Mouse (Mus musculus) midbrain, postnatal 0 days (tissue): Measurements from ENCODE around the gene Cdk17. TPM values are rescaled to one million over a fixed set of nuclear protein-coding genes. Genes with fewer than 3 reads are reported as not detected.

Experiments used
- ATAC-seq: fragments of 200-750 bp; cut with Nextera tagmentation; 2 replicates; pipeline ENCODE4 v1.8.0; 2017; ENCODE audit warnings: moderate number of reproducible peaks, mild to moderate bottlenecking, moderate TSS enrichment, moderate library complexity; ENCODE audit not compliant: low FRiP score
- DNase-seq: peaks from one replicate; pipeline ENCODE4 v3.0.0-alpha.2; 2015; ENCODE audit warnings: low spot score
- H3K27ac ChIP-seq: fragments of 300-500 bp; sonication (generic); 2 replicates; pipeline ENCODE4 v1.5.1; 2014; ENCODE audit warnings: low read depth, mild to moderate bottlenecking, low read length, mixed read lengths
- H3K27me3 ChIP-seq: fragments of 300-500 bp; sonication (generic); 2 replicates; pipeline ENCODE4 v1.6.1; 2014; ENCODE audit warnings: low read length, control low read depth, mixed read lengths; ENCODE audit not compliant: insufficient read depth
- H3K36me3 ChIP-seq: fragments of 300-500 bp; sonication (generic); 2 replicates; pipeline ENCODE4 v1.6.1; 2014; ENCODE audit warnings: low read length, control low read depth, mixed read lengths; ENCODE audit not compliant: insufficient read depth
- H3K4me1 ChIP-seq: fragments of 300-500 bp; sonication (generic); 2 replicates; pipeline ENCODE4 v1.6.1; 2014; ENCODE audit warnings: mild to moderate bottlenecking, control low read depth, antibody characterized with exemption, low read length, mixed read lengths; ENCODE audit not compliant: insufficient read depth
- H3K4me2 ChIP-seq: fragments of 300-500 bp; sonication (generic); 2 replicates; pipeline ENCODE4 v1.6.1; 2014; ENCODE audit warnings: low read depth, mild to moderate bottlenecking, low read length, mixed read lengths; ENCODE audit not compliant: poor library complexity, severe bottlenecking
- H3K4me3 ChIP-seq: fragments of 300-500 bp; sonication (generic); 2 replicates; pipeline ENCODE4 v1.5.1; 2014; ENCODE audit warnings: low read depth, mild to moderate bottlenecking, low read length, moderate library complexity
- H3K9ac ChIP-seq: fragments of 300-500 bp; sonication (generic); replicated peaks from 2 replicates; pipeline ENCODE4 v1.6.1; 2014; ENCODE audit warnings: mild to moderate bottlenecking, low read length, moderate library complexity, mixed read lengths; ENCODE audit not compliant: poor library complexity, severe bottlenecking
- H3K9me3 ChIP-seq: fragments of 300-500 bp; sonication (generic); 2 replicates; pipeline ENCODE4 v1.6.1; 2016; ENCODE audit warnings: low read length, control low read depth
- CTCF ChIP-seq: IDR thresholded peaks from 2 replicates; pipeline ENCODE4 v1.5.1; 2016; ENCODE audit warnings: antibody characterized with exemption, mild to moderate bottlenecking
- WGBS: fragments of 180-500 bp; shearing (Covaris S2); extraction: QIAGEN DNeasy Blood & Tissue Kit; methylation state at CpG from one replicate; pipeline ENCODE4 v1.1.7; 2014; 5-methylcytosine and 5-hydroxymethylcytosine counted together
- polyA plus RNA-seq: library from polyadenylated mRNA; unstranded; fragments of >200 nt; fragmentation: Nextera tagmentation; extraction: Ambion mirVana; gene quantifications from 2 replicates; pipeline ENCODE4 v1.2.1, GENCODE M21; 2015
- total RNA-seq: library from RNA; depleted of rRNA; stranded (reverse); fragments of >200 nt; gene quantifications from 2 replicates; pipeline ENCODE4 v1.2.3, GENCODE M21; 2014; rRNA removed

Cdk17 gene
- total RNA-seq (91.1 and 105 TPM in 2 replicates), polyA plus RNA-seq (33.4 and 34.3 TPM in 2 replicates)

- no peak for TF ChIP-seq CTCF
- Histone ChIP-seq H3K4me2 (peak within 1 kb of the TSS; percentile 64), H3K27ac (peak within 1 kb of the TSS; percentile 96), H3K9ac (peak within 1 kb of the TSS; percentile 93), H3K27me3 (no peaks in the 10 kb centered on the region), H3K9me3 (no peaks in the 10 kb centered on the region), H3K4me1 (peaks cover 10% of the 10 kb centered on the region), H3K4me3 (peak within 1 kb of the TSS; percentile 98), H3K36me3 (no peaks in the 10 kb centered on the region)
- DNase-seq, result no peak
- peak; percentile 80 for ATAC-seq
- under 1% methylated on average over 80 of the region's 97 CpGs for WGBS
Observed at GRCm38 (mm10) chr10:93160807-93161510, at the start of gene Cdk17. Gene Cdk17 (plus strand): TSS chr10:93160875.

GRCm38 (mm10) chr10:93111412-93111811, 49.3 kb upstream of the Cdk17 start:
- no peak overlapping the region for H3K27ac ChIP-seq
- H3K4me2 ChIP-seq, result no peak overlapping the region
- no peak overlapping the region for H3K4me3 ChIP-seq
- H3K9ac ChIP-seq, result no peak overlapping the region
- no peaks in the 10 kb centered on the region for H3K9me3 ChIP-seq
- DNase-seq (no peak), ATAC-seq (no peak)
- no peak for TF ChIP-seq CTCF
- no peaks in the 10 kb centered on the region for H3K36me3 ChIP-seq
- H3K27me3 ChIP-seq, result no peaks in the 10 kb centered on the region
- H3K4me1 ChIP-seq, result no peaks in the 10 kb centered on the region
- 69% methylated on average over 8 of the region's 8 CpGs for WGBS

DNA sequence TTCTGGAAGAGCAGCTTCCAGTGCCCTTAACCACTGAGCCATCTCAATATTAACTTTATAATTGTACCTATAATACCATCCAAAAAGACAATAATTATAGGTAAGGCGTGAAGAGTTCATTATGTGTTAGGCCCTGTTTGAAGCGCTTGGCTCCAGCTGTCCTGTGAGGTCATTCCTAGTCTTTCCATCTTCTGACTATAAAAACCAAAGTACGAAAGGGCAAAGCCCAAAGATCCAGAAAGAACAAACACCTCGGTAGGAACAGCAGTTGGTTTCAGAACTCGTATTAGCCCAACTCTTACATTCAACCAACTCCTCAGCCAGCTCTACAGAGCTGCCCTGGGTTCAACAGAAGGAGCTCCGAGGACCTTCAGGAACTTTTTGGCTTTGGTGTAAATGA, 48.7 kb upstream of the Cdk17 start:
- ATAC-seq, result no peak
- DNase-seq, result no peak
- no peak for TF ChIP-seq CTCF
- no peak overlapping the region for H3K27ac ChIP-seq
- no peak overlapping the region for H3K4me2 ChIP-seq
- H3K27me3 ChIP-seq, result no peaks in the 10 kb centered on the region
- H3K36me3 ChIP-seq, result no peaks in the 10 kb centered on the region
- H3K4me1 ChIP-seq, result no peaks in the 10 kb centered on the region
- WGBS, result 95% methylated on average over 6 of the region's 6 CpGs
- H3K9me3 ChIP-seq, result no peaks in the 10 kb centered on the region
- no peak overlapping the region for H3K4me3 ChIP-seq
- no peak overlapping the region for H3K9ac ChIP-seq

GRCm38 (mm10) chr10:93113968-93114367, 46.7 kb upstream of the Cdk17 start:
- no peaks in the 10 kb centered on the region for H3K27me3 ChIP-seq
- no peaks in the 10 kb centered on the region for H3K4me1 ChIP-seq
- H3K4me3 ChIP-seq, result no peak overlapping the region
- H3K4me2 ChIP-seq, result no peak overlapping the region
- no peak overlapping the region for H3K27ac ChIP-seq
- no peak for TF ChIP-seq CTCF
- ATAC-seq (no peak), DNase-seq (no peak)
- H3K9me3 ChIP-seq, result no peaks in the 10 kb centered on the region
- WGBS, result 86% methylated on average over 8 of the region's 8 CpGs
- no peak overlapping the region for H3K9ac ChIP-seq
- H3K36me3 ChIP-seq, result no peaks in the 10 kb centered on the region

- ATAC-seq, result no peak
- Histone ChIP-seq H3K4me2 (no peak overlapping the region), H3K9ac (no peak overlapping the region), H3K9me3 (no peaks in the 10 kb centered on the region), H3K4me3 (no peak overlapping the region), H3K27ac (no peak overlapping the region), H3K27me3 (no peaks in the 10 kb centered on the region), H3K4me1 (no peaks in the 10 kb centered on the region), H3K36me3 (no peaks in the 10 kb centered on the region)
- 70% methylated on average over 1 of the region's 1 CpGs for WGBS
- no peak for TF ChIP-seq CTCF
- no peak for DNase-seq
Observed at GRCm38 (mm10) chr10:93114782-93115181, 45.9 kb upstream of the Cdk17 start.

- no peak overlapping the region for H3K4me2 ChIP-seq
- 96% methylated on average over 1 of the region's 1 CpGs for WGBS
Observed at GRCm38 (mm10) chr10:93115743-93116142, 44.9 kb upstream of the Cdk17 start.

More at GRCm38 (mm10) chr10:93115743-93116142, 44.9 kb upstream of the Cdk17 start:
- Histone ChIP-seq H3K36me3 (no peaks in the 10 kb centered on the region), H3K9me3 (no peaks in the 10 kb centered on the region), H3K27me3 (no peaks in the 10 kb centered on the region), H3K9ac (no peak overlapping the region), H3K27ac (no peak overlapping the region), H3K4me3 (no peak overlapping the region), H3K4me1 (no peaks in the 10 kb centered on the region)
- DNase-seq, result no peak
- ATAC-seq, result no peak
- no peak for TF ChIP-seq CTCF
